Mouse (Mus musculus): ENCODE measurements around the gene Rpl27.
"Not testable (repeated sequence)": the region's sequence is repeated elsewhere in the genome, so short reads cannot be mapped to it uniquely, and the experiment has no call there.

Rpl27 gene

DNA sequence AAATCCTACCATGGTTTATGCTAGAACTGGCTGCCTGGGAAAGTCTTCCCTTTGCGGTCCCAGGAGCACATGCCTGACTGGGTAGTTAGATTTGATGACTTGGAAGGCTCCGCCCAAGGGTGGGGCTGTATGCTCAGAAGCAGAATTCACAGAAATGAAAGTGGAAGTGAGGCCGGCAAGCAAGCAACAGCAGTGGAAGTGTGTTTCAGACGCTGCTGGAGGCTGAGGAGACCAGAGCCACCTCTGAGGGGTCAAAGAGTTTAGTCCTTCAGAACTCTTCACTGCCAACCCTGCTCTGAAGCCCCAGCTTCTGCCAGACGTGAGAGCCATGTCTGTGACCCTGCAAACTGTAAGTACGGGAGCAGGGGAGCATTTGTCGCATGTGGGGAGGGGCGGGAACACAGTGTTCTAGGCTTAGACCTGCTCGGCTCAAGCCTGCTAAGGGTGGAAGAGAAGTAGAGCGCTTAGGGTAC lies 6.2 kb downstream of the Rpl27 start, which contains the start of gene Ifi35:
TSS of gene Ifi35 (plus strand) at position 134 of the 473 bp plus-strand sequence.
- no peak for DNase-seq

DNA sequence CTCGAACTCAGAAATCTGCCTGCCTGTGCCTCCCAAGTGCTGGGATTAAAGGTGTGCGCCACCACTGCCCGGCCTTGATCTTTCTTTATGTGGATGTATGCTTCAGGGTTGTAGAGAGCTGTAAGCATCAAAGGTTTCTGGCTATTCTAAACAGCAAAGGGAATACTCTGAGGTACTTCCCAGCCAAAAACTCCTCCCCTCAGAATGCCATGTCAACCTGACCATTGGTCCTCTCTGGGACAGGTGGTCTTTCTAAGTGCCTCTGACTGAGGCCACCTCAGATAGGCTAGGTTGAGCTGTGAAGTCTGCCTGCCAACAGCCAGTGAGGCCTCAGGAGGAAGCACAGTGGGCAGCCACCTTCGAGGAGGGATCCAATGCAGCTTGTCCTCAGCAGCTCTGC lies 6.8 kb downstream of the Rpl27 start:
- no peak for DNase-seq

DNA sequence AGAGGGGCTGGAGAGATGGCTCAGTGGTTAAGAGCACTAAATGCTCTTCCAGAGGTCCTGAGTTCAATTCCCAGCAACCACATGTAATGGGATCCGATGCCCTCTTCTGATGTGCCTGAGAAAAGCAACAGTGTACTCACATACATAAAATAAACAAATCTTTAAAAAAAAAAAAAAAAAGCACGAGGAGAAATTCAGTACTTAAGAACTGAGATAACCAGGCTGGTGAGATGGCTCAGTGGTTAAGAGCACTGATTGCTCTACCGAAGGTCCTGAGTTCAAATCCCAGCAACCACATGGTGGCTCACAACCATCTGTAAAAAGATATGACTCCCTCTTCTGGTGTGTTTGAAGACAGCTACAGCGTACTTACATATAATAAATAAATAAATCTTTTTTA lies 7.5 kb downstream of the Rpl27 start:
- DNase-seq = not testable (repeated sequence)

DNA sequence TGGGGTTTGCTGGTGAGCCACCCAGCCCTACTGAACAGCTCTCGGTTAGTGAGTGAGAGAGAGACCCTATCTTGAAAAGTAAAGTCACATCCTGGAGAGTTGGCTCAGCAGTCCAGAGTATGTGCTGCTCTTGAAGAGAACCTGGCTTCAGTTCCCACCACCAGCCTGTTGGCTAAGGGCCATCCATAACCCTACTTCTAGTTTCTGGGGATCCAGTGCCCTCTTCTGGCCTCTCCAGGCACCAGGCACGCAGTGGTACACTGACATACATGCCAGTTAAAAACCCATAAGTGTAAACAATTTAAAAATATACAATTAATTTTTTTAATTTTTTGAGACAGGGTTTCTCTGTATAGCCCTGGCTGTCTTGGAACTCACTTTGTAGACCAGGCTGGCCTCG lies 8.3 kb downstream of the Rpl27 start:
- no peak for DNase-seq

DNA sequence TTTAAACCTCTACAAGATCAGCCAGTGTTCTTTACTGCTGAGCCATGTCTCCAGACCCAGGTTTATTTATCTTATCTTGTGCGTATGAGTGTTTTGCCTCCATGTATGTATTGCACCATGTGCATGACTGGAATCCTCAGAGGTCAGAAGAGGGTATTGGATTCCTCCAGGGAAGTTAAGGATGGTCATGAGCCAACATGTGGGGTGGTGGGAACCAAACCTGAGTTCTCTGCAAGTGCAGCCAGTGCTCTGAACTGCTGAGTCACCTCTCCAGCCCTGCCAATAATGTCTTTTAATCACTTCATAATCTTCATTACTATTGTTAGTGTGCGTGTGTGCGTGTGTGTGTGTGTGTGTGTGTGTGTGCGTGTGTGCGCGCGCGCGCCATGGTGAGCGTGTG lies 9.4 kb downstream of the Rpl27 start:
- DNase-seq = no peak

DNA sequence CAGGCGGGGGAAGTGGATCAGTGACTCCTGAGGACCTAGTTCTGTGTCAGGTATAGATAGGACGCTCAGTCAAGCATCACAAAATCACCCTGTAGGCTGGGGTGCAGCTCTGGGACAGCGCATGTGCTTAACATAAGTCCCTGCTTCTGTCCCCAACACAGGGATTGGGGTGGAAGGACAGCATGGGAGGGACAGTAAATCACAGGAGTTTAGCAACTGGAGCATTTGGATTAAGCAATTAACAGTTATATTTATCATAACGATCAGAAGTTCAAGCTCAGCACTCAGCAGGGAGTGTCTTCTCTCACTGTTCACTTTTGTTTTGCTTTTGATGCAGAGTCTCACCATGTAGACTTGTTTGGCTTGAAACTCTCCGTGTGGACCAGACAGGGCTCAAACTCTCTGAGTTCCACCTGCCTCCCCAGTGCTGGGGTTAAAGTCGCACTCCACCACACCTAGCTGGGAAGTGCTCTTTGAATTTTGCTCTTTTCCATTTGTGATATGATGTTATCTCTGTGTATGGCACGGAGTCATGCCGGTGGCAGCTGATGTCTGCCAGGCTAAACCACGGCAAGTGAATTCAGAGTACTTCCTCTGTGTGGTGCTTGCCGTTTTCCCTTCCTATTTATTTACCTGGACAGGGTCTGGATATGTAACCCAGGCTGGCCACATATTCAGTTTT lies 10.1 kb downstream of the Rpl27 start:
- no peak for DNase-seq

DNA sequence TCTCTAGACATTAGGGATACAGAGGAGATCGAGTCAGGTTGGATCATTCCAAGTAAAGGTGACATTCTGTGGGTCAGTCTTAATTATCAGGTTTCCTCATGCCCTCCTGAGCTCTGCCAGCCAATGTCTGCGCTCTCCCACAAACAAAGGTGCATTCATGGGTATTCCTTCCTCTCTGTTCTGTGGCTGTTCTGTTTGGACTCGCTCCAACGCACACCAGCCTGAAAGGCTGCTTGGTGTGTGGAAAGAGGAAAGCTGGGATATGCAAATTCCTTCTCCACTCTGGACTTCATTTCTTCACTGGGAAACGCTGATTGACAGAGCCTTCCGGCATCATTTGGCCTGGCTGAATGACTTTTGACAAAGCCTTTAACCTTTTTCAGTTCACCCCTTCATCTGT lies 12.6 kb downstream of the Rpl27 start:
- no peak for DNase-seq

DNA sequence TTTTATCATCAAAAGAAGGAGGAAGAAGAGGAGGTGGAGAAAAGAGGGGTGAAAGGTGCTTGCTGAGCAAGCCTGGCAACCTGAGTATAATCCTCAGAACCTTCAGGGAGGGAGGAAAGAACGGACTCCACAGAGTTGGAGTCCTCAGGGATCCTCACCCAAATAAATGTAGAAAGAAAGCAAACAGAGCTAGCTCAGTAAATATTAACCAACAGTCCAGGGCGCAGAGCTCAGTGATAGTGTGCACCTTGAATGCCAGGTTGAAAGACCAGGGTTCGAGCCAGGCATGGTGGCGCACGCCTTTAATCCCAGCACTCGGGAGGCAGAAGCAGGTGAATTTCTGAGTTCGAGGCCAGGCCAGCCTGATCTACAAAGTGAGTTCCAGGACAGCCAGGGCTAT lies 13.5 kb downstream of the Rpl27 start:
- DNase-seq = no peak

DNA sequence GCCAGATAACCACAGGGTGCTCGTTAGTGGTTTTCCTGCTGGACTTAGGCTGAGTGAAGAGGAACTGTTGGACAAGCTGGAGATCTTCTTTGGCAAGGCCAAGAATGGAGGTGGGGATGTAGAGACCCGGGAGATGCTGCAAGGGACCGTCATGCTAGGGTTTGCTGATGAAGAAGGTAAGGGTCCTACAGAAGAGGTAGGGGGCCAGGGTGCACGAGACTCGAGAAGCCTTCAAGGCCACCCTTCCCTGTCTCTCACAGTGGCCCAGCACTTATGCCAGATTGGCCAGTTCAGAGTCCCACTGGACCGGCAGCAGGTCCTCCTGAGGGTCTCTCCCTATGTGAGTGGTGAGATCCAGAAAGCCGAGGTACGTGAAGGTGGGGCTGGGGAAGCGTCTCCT lies 15.5 kb downstream of the Rpl27 start:
- DNase-seq = no peak

DNA sequence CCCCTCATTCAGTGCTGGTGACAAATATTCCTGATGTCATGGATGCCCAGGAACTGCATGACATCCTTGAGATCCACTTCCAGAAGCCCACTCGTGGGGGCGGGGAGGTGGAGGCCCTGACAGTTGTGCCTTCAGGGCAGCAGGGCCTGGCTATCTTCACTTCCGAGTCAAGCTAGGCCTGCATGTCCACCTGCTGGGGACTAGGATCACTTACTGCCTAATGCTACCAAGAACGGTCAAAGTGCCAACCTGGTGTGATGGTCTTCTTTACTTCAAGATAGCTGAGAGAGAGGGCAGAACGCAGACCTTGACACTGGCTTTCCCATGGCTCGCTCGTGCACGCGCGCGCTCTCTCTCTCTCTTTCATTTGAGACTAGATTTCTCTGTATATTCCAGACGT lies 16.1 kb downstream of the Rpl27 start:
- DNase-seq = no peak

DNA sequence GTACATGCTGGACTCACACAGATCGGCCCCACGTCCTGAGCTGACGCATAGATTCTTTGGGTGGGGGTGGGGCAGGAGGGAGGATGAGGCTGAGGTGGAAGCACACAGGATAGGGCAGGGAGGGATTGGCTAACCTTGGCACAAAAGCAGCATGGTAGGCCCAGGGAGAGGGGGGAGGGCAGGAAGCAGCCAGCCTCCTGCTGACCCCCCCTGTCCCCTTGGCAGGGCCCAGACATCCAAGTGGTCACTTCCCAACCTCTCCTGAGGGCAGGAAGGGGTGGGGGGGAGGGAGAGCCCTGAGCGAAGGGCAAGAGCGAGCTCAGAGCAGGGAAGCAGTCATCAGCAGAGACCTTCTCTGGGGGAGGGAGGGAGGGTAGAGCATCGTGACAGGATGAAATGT lies 17.6 kb downstream of the Rpl27 start:
- DNase-seq = no peak

DNA sequence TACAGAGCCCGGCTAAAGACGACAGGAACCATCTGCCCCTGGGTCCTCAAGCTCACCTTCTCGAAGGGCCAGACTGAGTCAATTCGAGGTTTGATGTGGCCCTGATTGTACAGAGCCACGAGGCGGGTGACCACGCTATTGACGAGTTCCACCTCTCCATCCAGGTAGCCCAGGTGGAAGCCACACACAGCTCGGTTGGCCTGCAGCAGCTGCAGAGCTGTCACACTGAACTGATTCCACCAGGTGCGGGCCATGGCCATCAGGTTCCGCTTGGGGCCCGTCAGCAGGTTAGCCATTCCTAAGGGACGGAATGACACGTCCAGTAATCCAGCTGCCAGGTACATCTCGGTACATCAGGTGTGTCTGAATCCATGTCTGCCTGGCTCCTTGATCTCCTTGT lies 18.2 kb downstream of the Rpl27 start:
- no peak for DNase-seq

DNA sequence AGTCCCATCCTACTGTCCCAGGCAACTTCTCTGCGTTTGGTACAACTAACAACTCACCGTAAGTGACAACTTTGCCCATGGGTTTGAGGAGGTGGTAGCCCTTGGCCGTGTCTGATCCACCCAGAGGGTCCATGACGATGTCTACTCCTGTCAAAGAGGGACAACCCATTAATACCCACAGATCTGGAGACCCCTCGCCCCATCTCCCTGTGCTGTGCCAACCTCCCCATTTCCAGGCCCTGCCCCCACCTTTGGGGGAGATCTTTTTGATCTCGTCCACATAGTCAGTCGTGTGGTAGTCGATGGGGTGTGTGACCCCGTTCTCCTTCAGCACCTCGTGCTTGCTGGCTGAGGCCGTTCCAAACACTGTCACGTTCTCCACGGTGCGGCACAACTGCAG lies 20.0 kb downstream of the Rpl27 start:
- DNase-seq = no peak

DNA sequence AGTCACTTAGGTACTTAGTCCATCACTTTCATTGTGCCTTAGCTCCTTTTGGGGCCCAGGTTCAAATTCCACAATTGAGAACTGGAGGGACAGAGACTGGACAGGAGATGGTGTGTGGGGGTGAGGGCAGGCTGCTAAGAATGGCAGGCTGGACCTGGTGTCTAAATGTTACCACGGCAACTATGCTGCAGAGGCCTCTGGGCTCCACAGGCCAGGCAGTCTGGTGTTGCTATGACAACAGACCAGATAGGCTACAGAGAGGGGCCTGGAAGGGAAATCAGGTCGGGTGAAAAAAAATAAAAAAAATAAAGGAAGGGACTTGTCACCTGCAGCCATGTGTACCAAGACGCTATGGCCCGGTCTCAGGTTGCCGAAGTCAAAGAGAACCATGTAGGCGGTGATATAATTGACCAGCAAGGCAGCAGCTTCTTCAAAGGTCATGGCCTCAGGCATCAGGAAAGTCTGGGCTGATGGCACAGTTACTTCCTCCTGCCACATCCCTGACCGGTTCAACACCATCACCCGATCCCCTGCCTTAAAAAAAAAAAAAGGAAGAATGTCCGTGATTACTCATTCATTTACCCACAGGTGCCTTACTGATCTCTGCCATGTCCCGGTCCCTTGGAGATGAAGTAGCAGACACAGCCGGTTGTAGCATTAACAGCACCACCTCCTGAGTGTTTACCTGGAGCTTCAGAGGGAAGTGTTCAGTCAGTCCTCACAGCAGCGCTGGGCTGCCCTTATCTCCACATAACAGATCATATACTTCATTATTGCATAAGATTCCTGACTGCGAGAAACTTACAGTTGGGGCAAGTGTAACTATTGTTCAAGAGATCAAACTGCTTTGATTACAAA lies 20.7 kb downstream of the Rpl27 start:
- no peak for DNase-seq

DNA sequence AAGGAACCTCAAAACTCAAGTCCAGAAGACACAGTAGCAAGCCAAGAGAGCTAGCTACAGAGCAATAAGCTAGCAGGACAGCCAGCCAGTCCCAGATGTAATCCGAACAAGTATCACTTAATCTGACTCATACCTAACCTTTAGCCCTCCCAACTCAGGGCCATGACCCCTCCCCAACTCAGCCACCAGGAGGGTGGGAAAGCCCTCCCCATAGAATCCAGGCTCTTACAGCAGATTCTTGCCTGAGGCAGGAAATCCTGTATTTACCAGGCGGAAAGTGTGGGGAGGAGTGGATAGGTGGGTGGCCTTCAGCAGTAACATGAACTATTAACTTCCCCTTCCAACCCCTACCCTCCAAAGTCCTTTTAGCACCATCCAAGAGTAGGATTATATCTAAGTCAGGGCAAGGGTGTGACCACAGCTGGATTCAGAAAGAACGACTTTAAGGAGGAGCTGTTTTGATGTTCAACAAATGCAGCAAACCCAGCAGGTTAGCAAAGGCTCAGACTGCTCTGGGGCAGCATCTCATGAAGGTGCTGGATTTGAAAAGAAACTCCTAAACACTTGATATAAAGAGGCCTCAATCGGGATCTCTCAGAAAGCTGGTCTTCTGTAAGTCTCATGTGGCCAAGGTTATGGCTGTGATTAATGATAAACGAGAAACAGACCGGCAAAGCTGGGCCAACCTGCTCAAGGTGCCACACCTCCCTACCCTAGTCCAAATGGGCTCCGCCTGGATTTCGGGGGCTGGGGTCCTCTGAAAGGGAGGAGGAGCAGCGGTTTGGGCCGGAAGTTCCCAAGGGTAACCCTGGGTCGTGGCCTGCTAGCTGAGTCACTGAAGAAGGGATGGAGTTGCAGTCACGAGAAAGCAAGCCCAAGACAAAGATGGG lies 22.4 kb downstream of the Rpl27 start, which contains the start of gene Rnd2:
TSS of gene Rnd2 (plus strand) at position 789 of the 890 bp plus-strand sequence.
- no peak for DNase-seq

DNA sequence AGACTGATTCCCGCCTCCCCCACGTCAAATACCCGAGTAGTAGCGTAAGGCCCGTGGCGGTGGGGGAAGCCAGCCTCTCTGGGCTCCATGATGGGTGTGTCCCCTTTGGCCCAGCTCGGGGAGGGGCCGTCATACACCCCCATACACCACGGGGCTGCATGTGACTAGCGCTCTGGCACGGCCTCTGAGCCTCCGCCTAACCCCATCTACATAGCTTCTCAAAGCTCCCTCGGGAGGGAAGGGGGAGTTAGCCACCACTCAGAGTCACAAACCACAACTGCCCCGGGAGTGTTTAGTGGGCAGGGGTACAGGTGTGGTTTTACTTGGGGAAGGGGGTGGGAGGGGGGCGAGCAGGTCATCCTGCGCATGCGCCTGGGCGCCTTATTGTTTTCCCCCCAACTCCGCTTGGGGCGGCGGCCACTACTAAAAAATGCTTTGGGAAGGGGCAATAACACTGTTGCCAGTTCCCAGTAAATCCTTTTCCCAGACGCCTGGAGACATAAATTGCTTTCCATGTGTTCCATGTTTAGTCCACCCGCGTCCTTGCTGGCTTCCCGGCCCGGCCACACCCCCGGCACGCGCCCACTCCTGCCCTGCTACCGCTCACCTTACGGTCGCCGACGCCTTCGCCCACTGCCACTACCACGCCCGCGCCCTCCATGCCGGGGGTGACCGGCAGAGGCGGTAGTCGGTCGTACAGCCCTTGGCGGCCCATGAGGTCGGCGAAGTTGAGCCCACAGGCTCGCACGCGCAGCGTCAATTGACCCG lies 23.2 kb downstream of the Rpl27 start:
- peak; percentile 52 for DNase-seq

DNA sequence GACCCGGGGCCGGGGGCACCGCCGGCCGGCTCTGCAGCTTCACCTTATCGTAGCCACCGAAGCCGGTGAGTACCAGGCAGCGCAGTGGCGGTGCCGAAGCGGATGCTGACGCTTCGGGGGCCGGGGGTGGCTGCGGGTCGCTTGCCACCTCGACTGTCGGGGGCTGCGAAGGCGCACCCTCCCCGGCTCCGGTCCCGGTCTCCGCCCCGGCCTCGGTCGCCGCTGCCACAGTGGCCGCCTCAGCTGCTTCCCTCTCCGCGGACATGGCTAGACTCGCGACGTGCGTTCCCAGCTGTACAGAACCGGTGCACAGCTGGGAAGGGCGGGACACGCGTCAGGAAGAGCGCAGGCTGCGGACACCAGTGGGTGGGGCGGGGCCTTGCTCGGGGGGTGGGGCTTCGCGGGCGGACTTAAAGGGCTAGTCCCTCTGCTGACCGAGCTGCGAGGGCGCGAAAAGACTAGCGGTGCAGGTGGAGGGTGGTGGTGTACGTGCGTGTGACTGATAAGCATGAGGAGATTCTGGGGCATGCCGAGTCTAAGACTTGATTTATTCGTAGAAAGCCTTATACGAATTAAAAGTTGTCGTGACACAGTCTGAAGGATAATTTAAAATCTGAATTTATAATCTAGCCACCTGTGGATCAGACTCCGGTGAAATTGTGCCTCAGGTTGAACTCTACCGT lies 23.9 kb downstream of the Rpl27 start, which contains the start of gene Vat1:
TSS of gene Vat1 (minus strand) at position 362 of the 683 bp plus-strand sequence.
- DNase-seq = peak; percentile 50

DNA sequence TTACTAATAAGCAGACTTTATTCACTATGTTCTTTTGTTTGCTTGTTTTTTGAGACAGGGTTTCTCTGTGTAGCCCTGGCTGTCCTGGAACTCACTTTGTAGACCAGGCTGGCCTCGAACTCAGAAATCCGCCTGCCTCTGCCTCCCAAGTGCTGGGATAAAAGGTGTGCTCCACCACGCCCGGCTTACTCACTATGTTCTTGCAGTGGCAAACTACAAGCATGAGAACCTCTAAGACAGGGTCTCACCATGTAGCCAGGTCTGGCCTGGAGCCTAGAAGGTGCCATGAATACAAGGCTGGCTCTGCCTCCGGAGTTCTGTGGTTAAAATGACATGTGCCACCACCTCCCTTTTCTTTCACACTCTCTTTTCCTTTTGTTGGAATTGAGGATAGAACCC lies 24.5 kb downstream of the Rpl27 start:
- DNase-seq = peak; percentile 22

DNA sequence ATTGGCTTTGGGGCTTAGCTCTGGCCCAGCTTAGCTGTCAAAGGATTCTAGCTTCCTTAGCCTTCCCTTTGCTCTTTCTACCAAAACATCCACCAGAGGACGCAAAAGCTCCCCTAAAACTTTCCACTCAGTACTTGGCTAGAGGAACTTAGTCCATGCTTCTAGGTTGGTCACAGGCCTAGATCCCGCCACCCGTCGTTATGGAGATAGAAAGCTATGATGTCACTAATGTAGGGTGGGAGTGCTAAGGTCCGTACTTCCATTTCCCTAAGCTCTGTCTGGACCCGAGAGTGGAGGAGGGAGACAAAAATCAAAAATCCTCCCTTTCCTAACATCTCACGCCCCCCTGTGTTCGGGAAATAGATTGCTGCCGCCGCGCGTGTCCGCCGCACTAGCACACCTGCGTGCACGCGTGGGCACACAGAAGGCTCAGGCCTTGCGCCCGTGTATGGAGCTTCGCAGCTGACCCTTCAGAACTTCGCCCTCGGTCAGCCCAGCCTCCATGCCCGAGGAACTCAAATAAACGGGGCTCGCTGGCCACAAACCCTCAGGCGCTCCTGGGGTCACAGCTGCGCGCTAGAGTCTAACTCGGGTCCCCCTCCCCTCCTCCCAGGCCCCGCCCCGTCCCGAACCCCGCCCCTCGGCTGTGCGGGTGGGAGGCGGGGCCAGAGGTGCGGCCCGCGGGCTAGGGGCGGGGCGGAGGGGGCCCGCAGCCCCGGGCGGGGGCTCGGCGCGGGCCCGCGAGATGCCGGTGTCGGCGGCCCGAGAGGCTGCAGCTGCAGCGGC lies 25.6 kb downstream of the Rpl27 start:
- peak; percentile 71 for DNase-seq

DNA sequence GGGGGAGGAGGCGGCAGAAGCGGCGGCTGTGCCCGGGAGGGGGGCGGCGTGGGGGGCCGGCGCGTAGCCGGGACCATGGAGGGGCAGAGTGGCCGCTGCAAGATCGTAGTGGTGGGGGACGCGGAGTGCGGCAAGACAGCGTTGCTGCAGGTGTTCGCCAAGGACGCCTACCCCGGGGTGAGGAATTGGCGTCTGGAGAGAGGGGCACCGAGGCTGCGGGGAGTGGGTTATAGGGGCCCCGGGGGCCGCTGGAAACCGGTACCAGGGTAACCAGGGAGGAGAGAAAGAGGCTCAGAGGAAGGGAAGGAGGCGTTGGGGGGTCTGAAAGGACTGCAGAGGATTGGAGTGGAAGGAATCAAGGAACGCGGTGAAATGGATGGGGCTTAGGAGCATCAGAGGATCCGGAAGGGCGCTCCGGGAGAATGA lies 26.2 kb downstream of the Rpl27 start:
- DNase-seq = no peak

DNA sequence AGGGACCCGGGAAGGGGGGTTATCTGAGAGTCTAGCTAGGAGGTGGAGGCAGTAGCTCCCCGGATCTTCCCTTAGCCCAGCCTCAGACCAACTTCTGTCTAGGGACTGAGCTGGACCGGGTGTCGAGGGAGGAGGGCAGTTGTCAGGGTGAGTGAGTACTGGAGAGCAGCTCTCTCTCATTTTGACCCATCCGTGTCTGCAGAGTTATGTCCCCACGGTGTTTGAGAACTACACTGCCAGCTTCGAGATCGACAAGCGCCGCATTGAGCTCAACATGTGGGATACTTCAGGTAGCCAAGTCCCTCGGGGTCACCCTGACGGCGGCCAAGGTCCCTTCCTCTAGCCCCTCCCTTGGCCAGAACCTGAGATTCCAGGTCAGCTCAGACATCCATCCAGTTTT lies 26.6 kb downstream of the Rpl27 start:
- peak; percentile 34 for DNase-seq

All from cerebellum, adult 9-11 months (tissue).